Mouse (Mus musculus) heart, embryonic 14.5 days (tissue): ENCODE data around the gene Txnrd1. TPM values are rescaled to one million over a fixed set of nuclear protein-coding genes. Genes with fewer than 3 reads are reported as not detected.
A peak's percentile ranks its signal among the peaks of the same experiment; 100 is the strongest.

Experiments used
- ATAC-seq: fragments of 200-750 bp; cut with Nextera tagmentation; 2 replicates; pipeline ENCODE4 v1.8.0; 2017; ENCODE audit warnings: low read depth, moderate TSS enrichment; ENCODE audit not compliant: insufficient number of reproducible peaks, insufficient read depth, low FRiP score
- H3K27ac ChIP-seq, 2 experiments: fragments of 200-500 bp in 1 of 2; fragments of 300-500 bp in 1 of 2; sonication (generic) in 1 of 2; replicated peaks in 1 of 2; 2 replicates each; pipeline ENCODE4 v1.5.1; 2012 to 2014; ENCODE audit warnings: low read depth in 2 of 2, low read length in 2 of 2, control low read depth in 1 of 2, mild to moderate bottlenecking in 1 of 2, mixed read lengths in 1 of 2; ENCODE audit not compliant: control insufficient read depth in 1 of 2, insufficient read depth in 1 of 2
- H3K27me3 ChIP-seq: fragments of 300-500 bp; sonication (generic); 2 replicates; pipeline ENCODE4 v1.6.1; 2014; ENCODE audit warnings: mild to moderate bottlenecking, low read length, control low read depth; ENCODE audit not compliant: control insufficient read depth, insufficient read depth
- H3K36me3 ChIP-seq: fragments of 300-500 bp; sonication (generic); 2 replicates; pipeline ENCODE4 v1.6.1; 2014; ENCODE audit warnings: mild to moderate bottlenecking, control low read depth, low read length, mixed read lengths; ENCODE audit not compliant: control insufficient read depth, insufficient read depth
- H3K4me1 ChIP-seq, 2 experiments: fragments of 200-500 bp in 1 of 2; fragments of 300-500 bp in 1 of 2; sonication (generic) in 1 of 2; 2 replicates each; pipeline ENCODE4 v1.6.1; 2012 to 2014; ENCODE audit warnings: low read length in 2 of 2, control low read depth in 1 of 2, mixed read lengths in 1 of 2; ENCODE audit not compliant: control insufficient read depth in 2 of 2, insufficient read depth in 2 of 2
- H3K4me2 ChIP-seq: fragments of 300-500 bp; sonication (generic); 2 replicates; pipeline ENCODE4 v1.6.1; 2014; ENCODE audit warnings: mild to moderate bottlenecking, low read length
- H3K4me3 ChIP-seq, 2 experiments: fragments of 200-500 bp in 1 of 2; fragments of 300-500 bp in 1 of 2; sonication (generic) in 1 of 2; 2 replicates each; pipeline ENCODE4 v1.5.1; 2012 to 2014; ENCODE audit warnings: low read length in 2 of 2, mild to moderate bottlenecking in 2 of 2, control low read depth in 1 of 2, low read depth in 1 of 2, moderate library complexity in 1 of 2; ENCODE audit not compliant: control insufficient read depth in 1 of 2, insufficient read depth in 1 of 2
- H3K9ac ChIP-seq: fragments of 300-500 bp; sonication (generic); 2 replicates; pipeline ENCODE4 v1.6.1; 2014; ENCODE audit warnings: mild to moderate bottlenecking, low read length
- H3K9me3 ChIP-seq: fragments of 300-500 bp; sonication (generic); 2 replicates; pipeline ENCODE4 v1.6.1; 2016; ENCODE audit warnings: low read length, control low read depth; ENCODE audit not compliant: control insufficient read depth
- WGBS: fragments of 180-500 bp; shearing (Covaris S2); extraction: QIAGEN DNeasy Blood & Tissue Kit; methylation state at CpG from one replicate; pipeline ENCODE4 v1.1.7; 2014; 5-methylcytosine and 5-hydroxymethylcytosine counted together
- polyA plus RNA-seq: library from polyadenylated mRNA; unstranded; fragments of >200 nt; fragmentation: Nextera tagmentation; extraction: Ambion mirVana; gene quantifications from 2 replicates; pipeline ENCODE4 v1.2.1, GENCODE M21; 2014

Gene Txnrd1
- polyA plus RNA-seq, 1 experiment from 2014 or later = 74.3 TPM

- Histone ChIP-seq H3K4me3 (no peak overlapping the region), H3K4me1 (peaks cover 9 to 21% of the 10 kb centered on the region in 2 experiments), H3K4me2 (no peak overlapping the region), H3K27me3 (no peaks in the 10 kb centered on the region), H3K9me3 (no peaks in the 10 kb centered on the region), H3K27ac (peak overlapping the region; percentile 46 to 80), H3K36me3 (peaks cover 91% of the 10 kb centered on the region), H3K9ac (peak overlapping the region; percentile 25; the same call in 1 of the 2 replicates)
- WGBS = 30% methylated on average over 9 of the region's 9 CpGs
- ATAC-seq = peak; percentile 82
Observed at GRCm38 (mm10) chr10:82889447-82889973, 55.8 kb downstream of the Txnrd1 start.

GRCm38 (mm10) chr10:82890936-82891335, 57.2 kb downstream of the Txnrd1 start:
- Histone ChIP-seq H3K27ac (no peak overlapping the region), H3K36me3 (peaks cover 91% of the 10 kb centered on the region), H3K4me1 (peaks cover 9 to 21% of the 10 kb centered on the region in 2 experiments), H3K4me3 (no peak overlapping the region), H3K27me3 (no peaks in the 10 kb centered on the region), H3K9ac (no peak overlapping the region), H3K9me3 (no peaks in the 10 kb centered on the region), H3K4me2 (no peak overlapping the region)
- no peak for ATAC-seq
- WGBS = 88% methylated on average over 2 of the region's 2 CpGs

DNA sequence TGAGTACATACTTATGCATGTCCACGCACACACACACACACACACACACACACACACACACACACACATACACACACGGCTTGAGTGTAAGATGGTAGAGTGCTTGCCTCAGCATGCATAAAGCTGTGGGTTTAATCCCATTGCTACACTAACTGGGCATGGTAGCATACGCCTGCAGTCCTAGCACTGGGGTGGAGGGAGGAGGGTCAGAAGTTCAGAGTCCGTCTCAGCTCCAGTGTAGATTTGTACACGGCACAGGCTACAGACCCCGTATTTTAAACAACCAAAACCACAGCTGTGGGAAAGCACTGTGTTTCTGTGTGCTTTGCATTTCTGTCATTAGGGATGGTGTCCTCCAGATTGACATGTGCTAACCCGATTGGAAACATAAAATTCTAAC, 57.7 kb downstream of the Txnrd1 start:
- no peaks in the 10 kb centered on the region for H3K27me3 ChIP-seq
- peaks cover 91% of the 10 kb centered on the region for H3K36me3 ChIP-seq
- H3K4me3 ChIP-seq = no peak overlapping the region
- ATAC-seq = no peak
- H3K4me2 ChIP-seq = no peak overlapping the region
- 83% methylated on average over 7 of the region's 7 CpGs for WGBS
- peaks cover 9 to 21% of the 10 kb centered on the region in 2 experiments for H3K4me1 ChIP-seq
- no peak overlapping the region for H3K9ac ChIP-seq
- no peak overlapping the region for H3K27ac ChIP-seq
- H3K9me3 ChIP-seq = no peaks in the 10 kb centered on the region

DNA sequence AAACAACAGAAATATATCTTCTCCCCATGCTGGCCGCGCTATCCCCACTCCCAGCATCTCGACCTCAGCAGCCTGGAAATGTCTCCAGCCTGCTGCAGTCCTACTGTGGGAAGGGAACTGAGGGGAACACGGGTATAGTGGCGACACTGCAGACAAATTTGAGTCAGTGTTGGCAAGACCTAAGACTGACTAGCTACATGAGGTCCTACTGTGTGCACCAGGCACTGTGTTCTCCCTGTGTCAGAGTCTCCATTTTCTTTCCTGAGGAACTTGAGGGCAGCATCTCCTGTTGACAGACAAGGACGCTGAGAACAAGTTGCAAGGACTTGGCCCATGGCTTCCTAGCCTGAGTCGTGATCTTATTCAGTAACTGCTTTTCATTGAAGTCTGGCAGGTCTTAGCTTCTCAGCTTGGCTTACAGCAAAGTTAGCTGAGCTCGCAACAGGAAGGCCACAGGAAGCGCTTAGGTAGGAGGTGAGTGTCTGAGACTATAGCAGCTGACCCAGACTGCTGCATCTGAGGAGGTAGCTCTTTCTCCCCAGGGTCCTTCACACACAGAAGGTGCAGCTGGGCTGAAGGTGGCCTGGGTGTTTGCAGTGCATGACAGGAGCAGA, 58.8 kb downstream of the Txnrd1 start:
- 85% methylated on average over 9 of the region's 9 CpGs for WGBS
- ATAC-seq = no peak
- Histone ChIP-seq H3K4me1 (peaks cover 9 to 21% of the 10 kb centered on the region in 2 experiments), H3K27me3 (no peaks in the 10 kb centered on the region), H3K4me2 (no peak overlapping the region), H3K9ac (no peak overlapping the region), H3K36me3 (peaks cover 91% of the 10 kb centered on the region), H3K27ac (no peak overlapping the region), H3K4me3 (no peak overlapping the region), H3K9me3 (no peaks in the 10 kb centered on the region)

- Histone ChIP-seq H3K9ac (no peak overlapping the region), H3K4me1 (peaks cover 9 to 17% of the 10 kb centered on the region in 2 experiments), H3K9me3 (no peaks in the 10 kb centered on the region), H3K36me3 (peaks cover 86% of the 10 kb centered on the region), H3K4me2 (no peak overlapping the region), H3K4me3 (no peak overlapping the region), H3K27me3 (no peaks in the 10 kb centered on the region), H3K27ac (no peak overlapping the region)
- ATAC-seq = no peak
- WGBS = 78% methylated on average over 18 of the region's 18 CpGs
Observed at GRCm38 (mm10) chr10:82893872-82894650, 60.3 kb downstream of the Txnrd1 start.

DNA sequence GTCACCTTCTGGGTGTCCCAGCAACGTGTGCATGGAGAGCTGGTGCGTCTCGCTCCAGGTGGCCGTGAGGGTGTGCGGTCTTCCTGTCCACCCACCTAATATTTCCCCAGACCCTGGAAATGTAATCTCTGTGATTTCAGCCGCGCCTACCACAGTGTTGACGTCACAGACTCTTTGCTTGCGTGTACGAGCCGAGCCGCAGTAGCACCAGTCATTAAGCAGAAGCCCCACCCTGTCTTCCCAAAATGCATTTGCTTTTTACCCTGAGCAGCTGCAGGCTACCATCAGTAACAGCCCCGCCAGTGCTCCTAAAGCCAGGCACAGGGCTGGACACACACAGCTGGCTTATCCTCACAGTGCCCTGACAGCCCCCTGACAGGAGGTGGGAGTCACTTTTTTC, 64.2 kb downstream of the Txnrd1 start:
- peaks cover 52% of the 10 kb centered on the region for H3K36me3 ChIP-seq
- no peaks in the 10 kb centered on the region for H3K27me3 ChIP-seq
- ATAC-seq = no peak
- no peak overlapping the region for H3K9ac ChIP-seq
- peaks cover 8 to 11% of the 10 kb centered on the region in 2 experiments for H3K4me1 ChIP-seq
- no peak overlapping the region for H3K4me2 ChIP-seq
- H3K9me3 ChIP-seq = no peaks in the 10 kb centered on the region
- 93% methylated on average over 13 of the region's 13 CpGs for WGBS
- no peak overlapping the region for H3K4me3 ChIP-seq
- H3K27ac ChIP-seq = no peak overlapping the region

DNA sequence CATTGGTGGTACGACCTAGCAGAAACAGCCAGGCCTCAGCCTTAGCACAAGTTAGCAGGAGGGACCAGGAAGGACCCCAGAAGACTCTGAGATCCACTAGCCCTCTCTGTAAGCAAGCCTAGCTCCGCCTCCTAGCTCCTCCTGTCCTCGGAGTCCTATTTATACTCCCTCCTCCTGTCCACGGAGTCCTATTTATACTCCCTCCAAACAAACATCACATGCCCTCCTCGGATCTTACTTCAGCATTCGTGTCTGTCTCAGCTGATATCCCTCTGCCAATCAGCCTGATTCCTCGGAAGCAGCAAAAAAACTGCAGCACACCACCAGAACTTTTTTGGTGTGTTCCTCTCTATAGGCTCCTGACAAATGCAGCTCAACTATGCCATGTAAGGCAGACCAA, 65.1 kb downstream of the Txnrd1 start:
- Histone ChIP-seq H3K4me3 (no peak overlapping the region), H3K4me1 (peaks cover 8 to 11% of the 10 kb centered on the region in 2 experiments), H3K36me3 (peaks cover 43% of the 10 kb centered on the region), H3K9ac (no peak overlapping the region), H3K9me3 (no peaks in the 10 kb centered on the region), H3K4me2 (peak overlapping the region; percentile 33), H3K27ac (peak overlapping the region; percentile 49 to 57; a peak in 3 of 4 replicates), H3K27me3 (no peaks in the 10 kb centered on the region)
- WGBS = 18% methylated on average over 7 of the region's 7 CpGs
- ATAC-seq = 0 out of 2 replicates have a peak, but pooled peaks have one; percentile 20
